8 mouse cellular contexts compared by ENCODE assay signal in the genomic region with DNA sequence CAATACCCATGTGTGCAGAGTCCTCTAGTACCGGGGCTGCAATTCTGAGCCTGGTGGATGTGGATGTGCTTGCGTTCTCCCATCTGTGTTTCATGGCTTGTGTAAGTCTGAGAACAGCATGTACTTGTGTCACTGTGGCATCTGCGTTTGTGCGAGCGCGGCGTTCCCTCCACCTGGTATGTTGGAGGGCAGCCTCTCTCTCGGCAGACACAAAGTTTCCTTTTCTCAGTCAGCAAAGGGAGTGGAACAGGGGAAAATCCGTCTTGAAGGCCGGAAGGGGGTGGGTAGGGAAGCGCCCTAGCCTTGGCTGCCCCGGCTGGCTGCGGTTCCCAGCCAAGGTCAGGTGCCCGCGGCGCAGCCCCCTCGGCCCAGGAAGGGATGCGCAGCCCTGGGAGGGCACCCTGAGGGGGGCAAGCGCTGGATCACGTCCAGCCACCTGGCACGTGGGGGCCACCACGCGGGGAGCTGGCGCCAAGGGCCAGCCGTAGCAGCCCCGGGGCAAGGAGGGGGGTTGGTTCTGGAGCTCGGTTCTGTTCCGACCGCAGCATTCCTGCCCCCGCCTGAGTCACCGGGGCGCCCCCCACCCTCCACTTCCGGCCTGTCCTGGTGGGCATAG. TPM values are rescaled to one million over a fixed set of nuclear protein-coding genes. Genes with fewer than 3 reads are reported as not detected.
DNase-seq lines count a peak whose midpoint lies in the region; ATAC-seq and TF ChIP-seq lines count a peak whose summit lies in the region.

No protein-coding gene starts in this region.

- peak overlapping the region; percentile 71 for H3K4me2 ChIP-seq in stomach, embryonic 14.5 days (replicated peaks; ENCODE audit: low read depth, low read length)

- no peaks in the 10 kb centered on the region for H3K27me3 ChIP-seq in stomach, embryonic 14.5 days (ENCODE audit: control insufficient read depth, insufficient read depth, low read length)

- no peaks in the 10 kb centered on the region for H3K9me3 ChIP-seq in stomach, embryonic 14.5 days (ENCODE audit: control insufficient read depth, low read depth, low read length)

- TF ChIP-seq POLR2A in embryonic fibroblast, embryonic 13.5 days (IDR thresholded peaks at IDR 0.05; ENCODE audit: low read depth, low read length) = peak; percentile 48

- peaks cover 24% of the 10 kb centered on the region for H3K4me1 ChIP-seq in embryonic fibroblast, embryonic 13.5 days (ENCODE audit: control insufficient read depth, insufficient read depth, low read length)
- peaks cover 18% of the 10 kb centered on the region for H3K4me1 ChIP-seq in stomach, embryonic 14.5 days (ENCODE audit: control insufficient read depth, insufficient read depth, low read length)

- peaks cover 18% of the 10 kb centered on the region for H3K36me3 ChIP-seq in stomach, embryonic 14.5 days (ENCODE audit: control insufficient read depth, insufficient read depth, low read length)

- H3K9ac ChIP-seq in stomach, embryonic 14.5 days (replicated peaks; ENCODE audit: low read depth, low read length) = peak overlapping the region; percentile 52

- peak overlapping the region; percentile 99 for H3K27ac ChIP-seq in embryonic fibroblast, embryonic 13.5 days (ENCODE audit: insufficient read depth, low read length)
- H3K27ac ChIP-seq in stomach, embryonic 14.5 days (ENCODE audit: low read length) = peak overlapping the region; percentile 89

- DNase-seq in urinary bladder, postnatal 14 days (ENCODE audit: low spot score) = peak; percentile 44
- no peak for DNase-seq in urinary bladder, postnatal 10 days (ENCODE audit: low spot score)
- peak; percentile 74 to 86 for DNase-seq in layer of hippocampus, postnatal 14 days (ENCODE audit: low spot score in 2 of 2)
- DNase-seq in lung, postnatal 4 days = peak; percentile 57 to 65

- peak; percentile 33 to 37; a peak in 3 of 4 replicates for ATAC-seq in hematopoietic stem cell, adult 5-6 weeks (replicated peaks in 1 of 2; ENCODE audit: insufficient read depth in 1 of 2, low FRiP score in 2 of 2, low TSS enrichment in 1 of 2, low read depth in 1 of 2, poor library complexity in 2 of 2, severe bottlenecking in 2 of 2)
- peak; percentile 35; the same call in 1 of the 2 replicates for ATAC-seq in stomach, embryonic 14.5 days (ENCODE audit: insufficient number of reproducible peaks, insufficient read depth, low FRiP score, low read depth)
- no peak; the same call in 1 of the 2 replicates for ATAC-seq in megakaryocyte-erythroid progenitor cell, adult 5-6 weeks (replicated peaks; ENCODE audit: low FRiP score, low TSS enrichment, poor library complexity, severe bottlenecking)

- no peak for TF ChIP-seq CTCF in embryonic fibroblast, embryonic 13.5 days (IDR thresholded peaks at IDR 0.05; ENCODE audit: borderline replicate concordance, insufficient read depth, low read length)

- H3K4me3 ChIP-seq in embryonic fibroblast, embryonic 13.5 days (ENCODE audit: insufficient read depth, low read length) = no peak overlapping the region
- peak overlapping the region; percentile 18 for H3K4me3 ChIP-seq in stomach, embryonic 14.5 days (ENCODE audit: low read depth, low read length)

- 10% methylated on average over 32 of the region's 33 CpGs for WGBS in stomach, embryonic 14.5 days

RNA-seq across cellular contexts. Expression of gene Axl, which starts 7.1 kb away (rescaled TPM):
- polyA plus RNA-seq in embryonic fibroblast, embryonic 13.5 days (2011; ENCODE audit: insufficient read length, low read depth, missing spikeins) = 232 and 364 TPM in 2 replicates
- 6.2 and 16.9 TPM in 2 replicates for total RNA-seq in hematopoietic stem cell, adult 5-6 weeks (2017)
- 10 to 100 TPM; 46.7 to 47.9 TPM for total RNA-seq in layer of hippocampus, postnatal 14 days (2021)
- 66.4 and 75.3 TPM in 2 replicates for polyA plus RNA-seq in stomach, embryonic 14.5 days (2014; fragmentation: Nextera tagmentation; extraction: Ambion mirVana)
- total RNA-seq in megakaryocyte-erythroid progenitor cell, adult 5-6 weeks (2014; fragmentation: Nextera tagmentation) = 0.68 and 1.0 TPM in 2 replicates
- 0.70 and 1.4 TPM in 2 replicates for total RNA-seq in megakaryocyte-erythroid progenitor cell, adult 5-6 weeks (2017)

RNA-seq across cellular contexts. Expression of gene Hnrnpul1, which starts 26.9 kb away (rescaled TPM):
- 125 and 155 TPM in 2 replicates for polyA plus RNA-seq in embryonic fibroblast, embryonic 13.5 days (2011; ENCODE audit: insufficient read length, low read depth, missing spikeins)
- 137 TPM in 2 replicates for total RNA-seq in hematopoietic stem cell, adult 5-6 weeks (2017)
- 100 to 1,000 TPM; 114 to 119 TPM for total RNA-seq in layer of hippocampus, postnatal 14 days (2021)
- polyA plus RNA-seq in stomach, embryonic 14.5 days (2014; fragmentation: Nextera tagmentation; extraction: Ambion mirVana) = 77.2 and 77.8 TPM in 2 replicates
- 171 and 188 TPM in 2 replicates for total RNA-seq in megakaryocyte-erythroid progenitor cell, adult 5-6 weeks (2014; fragmentation: Nextera tagmentation)
- total RNA-seq in megakaryocyte-erythroid progenitor cell, adult 5-6 weeks (2017) = 139 and 159 TPM in 2 replicates

RNA-seq across cellular contexts. Expression of gene Cyp2s1, which starts 35.3 kb away (rescaled TPM):
- 0.23 TPM in 1 of 2 replicates, not detected in the other for polyA plus RNA-seq in embryonic fibroblast, embryonic 13.5 days (2011; ENCODE audit: insufficient read length, low read depth, missing spikeins)
- total RNA-seq in hematopoietic stem cell, adult 5-6 weeks (2017) = not detected in 2 replicates
- total RNA-seq in layer of hippocampus, postnatal 14 days (2021) = 1 to 10 TPM; 1.3 to 1.9 TPM
- 32.0 and 34.1 TPM in 2 replicates for polyA plus RNA-seq in stomach, embryonic 14.5 days (2014; fragmentation: Nextera tagmentation; extraction: Ambion mirVana)
- total RNA-seq in megakaryocyte-erythroid progenitor cell, adult 5-6 weeks (2014; fragmentation: Nextera tagmentation) = not detected in 2 replicates
- total RNA-seq in megakaryocyte-erythroid progenitor cell, adult 5-6 weeks (2017) = not detected in 2 replicates
